Mouse (Mus musculus) spleen, adult 18-20 months (tissue): ENCODE measurements around the gene Fat4.

ENCODE experiments used
- DNase-seq, 2 experiments: peaks; one replicate each; pipeline ENCODE4 v3.0.0; 2022; ENCODE audit warnings: mixed read lengths in 2 of 2

Gene Fat4

GRCm38 (mm10) chr3:38986379-38986778 lies 99.6 kb downstream of the Fat4 start:
- no peak for DNase-seq

GRCm38 (mm10) chr3:38989181-38989580 lies 102.4 kb downstream of the Fat4 start:
- no peak for DNase-seq

- DNase-seq = no peak
Measured at GRCm38 (mm10) chr3:39000011-39000410, 113.3 kb downstream of the Fat4 start.

GRCm38 (mm10) chr3:39010544-39010943 lies 123.8 kb downstream of the Fat4 start:
- no peak for DNase-seq

GRCm38 (mm10) chr3:39017633-39018032 lies 130.9 kb downstream of the Fat4 start:
- DNase-seq = no peak

GRCm38 (mm10) chr3:39036113-39036512 lies 149.4 kb downstream of the Fat4 start:
- no peak for DNase-seq

- no peak for DNase-seq
Measured at GRCm38 (mm10) chr3:39046425-39046824, 159.7 kb downstream of the Fat4 start.

GRCm38 (mm10) chr3:39047621-39048303 lies 161.0 kb downstream of the Fat4 start:
- DNase-seq = no peak

GRCm38 (mm10) chr3:39048304-39048667 lies 161.5 kb downstream of the Fat4 start:
- no peak for DNase-seq

- DNase-seq = no peak
Measured at GRCm38 (mm10) chr3:39050130-39050529, 163.4 kb downstream of the Fat4 start.

- DNase-seq = no peak
Measured at GRCm38 (mm10) chr3:39053072-39053471, 166.3 kb downstream of the Fat4 start.
